Mouse (Mus musculus): Measurements from ENCODE around the gene Lin7a. TPM values are rescaled to one million over a fixed set of nuclear protein-coding genes. Genes with fewer than 3 reads are reported as not detected.

Lin7a gene
- polyA plus RNA-seq, 1 experiment: 21.3 TPM

GRCm38 (mm10) chr10:107347842-107348241 is 76.4 kb downstream of the Lin7a start:
- TF ChIP-seq POLR2A (IDR thresholded peaks at IDR 0.05; ENCODE audit: extremely low read depth, insufficient read depth, low read length) (no peak), CTCF (IDR thresholded peaks at IDR 0.05; ENCODE audit: extremely low read depth, insufficient read depth, low read length) (no peak)
- Histone ChIP-seq H3K27ac (ENCODE audit: insufficient read depth, low read length) (no peak overlapping the region), H3K4me3 (ENCODE audit: insufficient read depth, low read length) (no peak overlapping the region), H3K4me1 (ENCODE audit: control insufficient read depth, insufficient read depth, low read length) (no peaks in the 10 kb centered on the region; the same call in 1 of the 2 replicates)

DNA sequence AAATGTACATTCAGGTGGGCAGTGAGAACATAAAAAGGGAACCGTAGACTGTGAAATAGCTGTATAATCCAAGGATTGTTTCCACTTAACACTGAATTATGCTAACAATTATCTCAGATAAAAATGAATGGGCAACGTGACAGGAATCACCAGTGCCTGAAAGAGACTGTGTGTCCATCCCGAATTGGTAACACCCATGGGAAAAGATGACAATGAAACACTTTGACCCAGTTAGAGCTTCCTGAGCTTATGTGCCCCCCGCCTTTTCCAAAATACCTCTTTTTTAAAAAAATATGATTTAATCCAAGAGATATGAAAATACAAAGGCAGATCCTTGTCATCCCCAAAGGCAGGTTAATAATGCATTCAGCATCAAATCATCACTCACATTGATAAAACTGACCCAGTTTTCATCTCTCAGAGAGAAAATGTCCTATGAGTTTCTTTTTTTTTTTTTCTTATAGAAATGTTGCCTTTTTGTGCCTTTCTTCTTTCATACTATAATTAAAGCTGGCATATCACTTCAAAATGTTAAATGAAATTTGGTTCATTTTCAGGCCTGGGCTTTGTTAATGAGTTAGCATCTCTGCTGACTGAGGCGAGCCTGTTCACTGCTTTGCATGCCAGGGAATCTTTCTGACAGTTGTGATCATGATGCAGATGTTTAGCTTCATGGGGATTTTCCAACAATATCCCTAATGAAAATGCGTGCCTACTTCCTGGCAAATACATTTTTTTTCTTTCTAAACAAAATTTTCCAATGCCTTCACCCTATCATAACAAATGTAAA is 80.4 kb downstream of the Lin7a start:
- no peak overlapping the region for H3K4me3 ChIP-seq (ENCODE audit: insufficient read depth, low read length)
- TF ChIP-seq CTCF (IDR thresholded peaks at IDR 0.05; ENCODE audit: extremely low read depth, insufficient read depth, low read length) (no peak), POLR2A (IDR thresholded peaks at IDR 0.05; ENCODE audit: extremely low read depth, insufficient read depth, low read length) (no peak)
- H3K27ac ChIP-seq (ENCODE audit: insufficient read depth, low read length): no peak overlapping the region
- H3K4me1 ChIP-seq (ENCODE audit: control insufficient read depth, insufficient read depth, low read length): no peaks in the 10 kb centered on the region; the same call in 1 of the 2 replicates

DNA sequence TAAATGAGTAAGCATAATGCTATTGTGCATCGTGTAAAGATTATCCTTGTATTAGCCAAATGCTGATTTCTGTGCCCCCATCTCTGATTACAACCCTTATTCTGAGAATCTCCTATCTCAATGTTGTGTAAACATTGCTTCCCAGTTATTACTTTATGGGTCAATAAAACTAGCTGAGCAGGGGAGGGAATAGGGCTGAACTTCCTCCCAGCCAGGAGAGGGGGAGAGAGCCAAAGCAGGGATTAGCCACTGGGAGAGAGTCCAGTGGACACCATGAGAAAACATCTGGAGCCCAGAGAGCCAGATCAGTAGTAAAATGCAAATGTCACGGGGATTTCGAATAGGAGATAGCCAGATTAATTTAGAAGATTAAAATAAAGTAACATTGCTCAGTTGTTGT is 82.0 kb downstream of the Lin7a start:
- TF ChIP-seq CTCF (IDR thresholded peaks at IDR 0.05; ENCODE audit: extremely low read depth, insufficient read depth, low read length) (no peak), POLR2A (IDR thresholded peaks at IDR 0.05; ENCODE audit: extremely low read depth, insufficient read depth, low read length) (no peak)
- Histone ChIP-seq H3K27ac (ENCODE audit: insufficient read depth, low read length) (no peak overlapping the region), H3K4me3 (ENCODE audit: insufficient read depth, low read length) (no peak overlapping the region), H3K4me1 (ENCODE audit: control insufficient read depth, insufficient read depth, low read length) (no peaks in the 10 kb centered on the region; the same call in 1 of the 2 replicates)

DNA sequence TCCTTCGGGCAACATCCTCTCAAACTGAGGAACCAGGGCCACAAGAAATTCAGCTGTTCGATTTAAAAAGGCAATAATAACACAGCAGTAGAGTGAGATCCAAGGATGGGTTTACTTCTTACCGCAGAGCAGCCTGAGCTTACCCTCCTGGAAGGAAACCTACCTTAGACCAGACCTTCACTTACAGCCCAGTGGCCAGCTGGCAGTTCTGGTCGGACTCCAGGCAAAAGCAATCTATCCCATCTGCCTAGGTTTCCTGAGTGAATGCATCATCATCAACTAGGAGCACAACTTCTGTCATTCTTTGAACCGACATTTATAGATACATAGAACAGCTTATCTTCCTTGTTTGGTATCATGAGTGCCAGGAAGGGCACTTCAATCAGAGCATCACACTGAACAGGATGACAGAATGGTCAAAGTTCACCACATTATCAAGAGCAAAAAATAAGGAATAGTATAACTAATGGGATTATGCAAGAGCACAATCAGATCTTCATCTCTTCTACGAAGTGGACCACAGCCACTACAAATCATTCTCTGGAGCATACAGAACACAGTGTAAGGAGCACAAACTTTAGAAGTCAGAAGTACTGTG is 87.1 kb downstream of the Lin7a start:
- Histone ChIP-seq H3K4me1 (ENCODE audit: control insufficient read depth, insufficient read depth, low read length) (no peaks in the 10 kb centered on the region; the same call in 1 of the 2 replicates), H3K4me3 (ENCODE audit: insufficient read depth, low read length) (no peak overlapping the region), H3K27ac (ENCODE audit: insufficient read depth, low read length) (no peak overlapping the region)
- TF ChIP-seq POLR2A (IDR thresholded peaks at IDR 0.05; ENCODE audit: extremely low read depth, insufficient read depth, low read length): no peak
- TF ChIP-seq CTCF (IDR thresholded peaks at IDR 0.05; ENCODE audit: extremely low read depth, insufficient read depth, low read length): no peak

- TF ChIP-seq POLR2A (IDR thresholded peaks at IDR 0.05; ENCODE audit: extremely low read depth, insufficient read depth, low read length) (no peak), CTCF (IDR thresholded peaks at IDR 0.05; ENCODE audit: extremely low read depth, insufficient read depth, low read length) (no peak)
- no peaks in the 10 kb centered on the region; the same call in 1 of the 2 replicates for H3K4me1 ChIP-seq (ENCODE audit: control insufficient read depth, insufficient read depth, low read length)
- no peak overlapping the region for H3K4me3 ChIP-seq (ENCODE audit: insufficient read depth, low read length)
- H3K27ac ChIP-seq (ENCODE audit: insufficient read depth, low read length): no peak overlapping the region
Observed at GRCm38 (mm10) chr10:107359296-107359695, 87.8 kb downstream of the Lin7a start.

DNA sequence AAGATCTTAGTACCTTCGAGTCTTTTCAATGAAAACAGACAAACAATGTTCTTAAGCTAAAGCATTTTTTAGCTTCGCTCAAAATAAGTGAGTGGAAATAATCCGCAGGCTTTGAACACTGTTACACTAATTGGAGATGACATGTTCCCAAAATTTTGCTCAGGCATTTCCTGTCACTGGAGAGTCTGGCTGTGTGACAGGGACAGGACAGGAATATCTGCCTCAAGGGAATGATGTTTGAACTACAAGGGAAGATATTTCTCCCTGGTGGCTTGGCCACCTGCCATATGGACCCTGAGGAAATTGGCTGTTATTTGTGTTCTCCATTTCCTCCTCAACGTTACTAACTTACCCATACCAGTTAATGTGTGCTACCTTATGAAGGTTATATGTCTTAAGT is 90.1 kb downstream of the Lin7a start:
- no peak for TF ChIP-seq CTCF (IDR thresholded peaks at IDR 0.05; ENCODE audit: extremely low read depth, insufficient read depth, low read length)
- no peak for TF ChIP-seq POLR2A (IDR thresholded peaks at IDR 0.05; ENCODE audit: extremely low read depth, insufficient read depth, low read length)
- no peak overlapping the region for H3K27ac ChIP-seq (ENCODE audit: insufficient read depth, low read length)
- H3K4me1 ChIP-seq (ENCODE audit: control insufficient read depth, insufficient read depth, low read length): no peaks in the 10 kb centered on the region; the same call in 1 of the 2 replicates
- H3K4me3 ChIP-seq (ENCODE audit: insufficient read depth, low read length): no peak overlapping the region

DNA sequence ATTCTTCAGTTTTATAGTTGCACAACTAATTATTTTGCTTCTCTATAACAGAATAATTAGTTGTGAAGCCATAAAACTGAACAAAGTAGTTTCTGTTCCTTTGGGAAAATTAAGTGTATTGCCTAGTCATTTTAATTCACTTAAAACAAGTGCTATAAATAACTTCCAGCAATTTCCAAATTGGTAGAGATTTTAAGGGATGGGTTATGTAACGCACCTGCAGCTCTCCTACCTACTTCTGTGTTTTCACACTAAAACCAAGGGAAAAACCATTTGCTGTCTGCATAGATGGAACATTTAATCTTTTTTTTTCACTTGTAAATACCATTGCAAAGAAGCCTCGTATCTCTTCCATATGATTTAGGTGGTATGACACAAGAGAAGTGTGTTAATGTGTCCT is 90.5 kb downstream of the Lin7a start:
- H3K4me1 ChIP-seq (ENCODE audit: control insufficient read depth, insufficient read depth, low read length): no peaks in the 10 kb centered on the region
- TF ChIP-seq POLR2A (IDR thresholded peaks at IDR 0.05; ENCODE audit: extremely low read depth, insufficient read depth, low read length): no peak
- no peak for TF ChIP-seq CTCF (IDR thresholded peaks at IDR 0.05; ENCODE audit: extremely low read depth, insufficient read depth, low read length)
- no peak overlapping the region for H3K27ac ChIP-seq (ENCODE audit: insufficient read depth, low read length)
- H3K4me3 ChIP-seq (ENCODE audit: insufficient read depth, low read length): no peak overlapping the region

GRCm38 (mm10) chr10:107363049-107363816 is 91.7 kb downstream of the Lin7a start:
- Histone ChIP-seq H3K4me3 (ENCODE audit: insufficient read depth, low read length) (no peak overlapping the region), H3K27ac (ENCODE audit: insufficient read depth, low read length) (no peak overlapping the region), H3K4me1 (ENCODE audit: control insufficient read depth, insufficient read depth, low read length) (no peaks in the 10 kb centered on the region)
- TF ChIP-seq POLR2A (IDR thresholded peaks at IDR 0.05; ENCODE audit: extremely low read depth, insufficient read depth, low read length) (no peak), CTCF (IDR thresholded peaks at IDR 0.05; ENCODE audit: extremely low read depth, insufficient read depth, low read length) (no peak)

DNA sequence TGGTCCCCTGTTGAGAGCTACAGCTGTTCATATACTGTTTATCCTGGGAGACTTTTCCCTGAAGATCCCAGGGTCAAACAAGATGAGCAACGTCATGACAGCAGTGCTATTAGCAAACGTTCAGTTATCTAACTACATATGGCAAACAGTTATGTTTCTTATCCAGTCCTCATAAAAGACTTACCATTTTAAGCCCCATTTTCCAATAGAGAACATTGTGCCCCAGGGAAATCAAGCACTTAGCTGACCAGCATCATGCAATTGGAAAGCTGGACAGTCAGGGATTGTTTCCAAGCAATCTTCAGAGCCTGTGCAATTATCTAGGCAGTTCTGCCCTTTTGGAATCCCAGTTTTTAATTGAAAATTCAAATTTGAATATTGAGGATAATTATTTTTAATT is 105.7 kb downstream of the Lin7a start:
- H3K27ac ChIP-seq (ENCODE audit: insufficient read depth, low read length): no peak overlapping the region
- H3K4me1 ChIP-seq (ENCODE audit: control insufficient read depth, insufficient read depth, low read length): no peaks in the 10 kb centered on the region
- no peak for TF ChIP-seq CTCF (IDR thresholded peaks at IDR 0.05; ENCODE audit: extremely low read depth, insufficient read depth, low read length)
- no peak for TF ChIP-seq POLR2A (IDR thresholded peaks at IDR 0.05; ENCODE audit: extremely low read depth, insufficient read depth, low read length)
- H3K4me3 ChIP-seq (ENCODE audit: insufficient read depth, low read length): no peak overlapping the region

Data from cortical plate, adult 2 months (tissue).